Mouse (Mus musculus) lung, postnatal 0 days (tissue): ENCODE measurements around the gene Prkcb. TPM values are rescaled to one million over a fixed set of nuclear protein-coding genes. Genes with fewer than 3 reads are reported as not detected.

Source experiments
- ATAC-seq: fragments of 200-750 bp; cut with Nextera tagmentation; 2 replicates; pipeline ENCODE4 v1.8.0; 2017; ENCODE audit warnings: moderate library complexity
- DNase-seq: peaks from one replicate; pipeline ENCODE4 v3.0.0-alpha.2; 2016; ENCODE audit warnings: low spot score
- H3K27ac ChIP-seq: fragments of 300-500 bp; sonication (generic); 2 replicates; pipeline ENCODE4 v1.5.1; 2014; ENCODE audit warnings: antibody characterized with exemption, mild to moderate bottlenecking, low read length, mixed read lengths
- H3K27me3 ChIP-seq: fragments of 300-500 bp; sonication (generic); replicated peaks from 2 replicates; pipeline ENCODE4 v1.6.1; 2014; ENCODE audit warnings: low read length, mixed read lengths; ENCODE audit not compliant: insufficient read depth
- H3K36me3 ChIP-seq: fragments of 300-500 bp; sonication (generic); 2 replicates; pipeline ENCODE4 v1.6.1; 2014; ENCODE audit warnings: low read length, mixed read lengths; ENCODE audit not compliant: insufficient read depth
- H3K4me1 ChIP-seq: fragments of 300-500 bp; sonication (generic); 2 replicates; pipeline ENCODE4 v1.6.1; 2014; ENCODE audit warnings: antibody characterized with exemption, low read depth, low read length, mixed read lengths; ENCODE audit not compliant: insufficient read depth
- H3K4me2 ChIP-seq: fragments of 300-500 bp; sonication (generic); replicated peaks from 2 replicates; pipeline ENCODE4 v1.6.1; 2014; ENCODE audit warnings: low read depth, mild to moderate bottlenecking, low read length, moderate library complexity, mixed read lengths
- H3K4me3 ChIP-seq: fragments of 300-500 bp; sonication (generic); 2 replicates; pipeline ENCODE4 v1.5.1; 2014; ENCODE audit warnings: low read depth, low read length
- H3K9ac ChIP-seq: fragments of 300-500 bp; sonication (generic); replicated peaks from 2 replicates; pipeline ENCODE4 v1.6.1; 2014; ENCODE audit warnings: low read depth, mild to moderate bottlenecking
- H3K9me3 ChIP-seq: fragments of 300-500 bp; sonication (generic); 2 replicates; pipeline ENCODE4 v1.6.1; 2016; ENCODE audit warnings: low read length, mixed read lengths
- CTCF ChIP-seq: IDR thresholded peaks from 2 replicates; pipeline ENCODE4 v1.5.1; 2016; ENCODE audit warnings: antibody characterized with exemption, mild to moderate bottlenecking
- EP300 ChIP-seq: IDR thresholded peaks from 2 replicates; pipeline ENCODE4 v1.6.1; 2016; ENCODE audit warnings: antibody characterized with exemption, mild to moderate bottlenecking, control low read depth
- WGBS: fragments of 180-500 bp; shearing (Covaris S2); extraction: QIAGEN DNeasy Blood & Tissue Kit; methylation state at CpG from one replicate; pipeline ENCODE4 v1.1.7; 2014; 5-methylcytosine and 5-hydroxymethylcytosine counted together
- polyA plus RNA-seq: library from polyadenylated mRNA; unstranded; fragments of >200 nt; fragmentation: Nextera tagmentation; extraction: Ambion mirVana; gene quantifications from 2 replicates; pipeline ENCODE4 v1.2.1, GENCODE M21; 2015

Gene Prkcb
- polyA plus RNA-seq, 1 experiment from 2014 or later, result 2.3 TPM

- H3K4me3 ChIP-seq, result no peak overlapping the region
- 63% methylated on average over 3 of the region's 3 CpGs for WGBS
- ATAC-seq, result no peak
Observed at GRCm38 (mm10) chr7:122544616-122545015, 256.1 kb downstream of the Prkcb start.

GRCm38 (mm10) chr7:122556575-122557140, 268.1 kb downstream of the Prkcb start:
- no peak for DNase-seq
- no peak for ATAC-seq

More at GRCm38 (mm10) chr7:122544616-122545015, 256.1 kb downstream of the Prkcb start:
- Histone ChIP-seq H3K9ac (no peak overlapping the region), H3K36me3 (no peaks in the 10 kb centered on the region), H3K27ac (no peak overlapping the region), H3K27me3 (no peaks in the 10 kb centered on the region), H3K9me3 (no peaks in the 10 kb centered on the region), H3K4me2 (no peak overlapping the region), H3K4me1 (no peaks in the 10 kb centered on the region)
- TF ChIP-seq EP300, result no peak
- no peak for TF ChIP-seq CTCF
- no peak for DNase-seq

DNA sequence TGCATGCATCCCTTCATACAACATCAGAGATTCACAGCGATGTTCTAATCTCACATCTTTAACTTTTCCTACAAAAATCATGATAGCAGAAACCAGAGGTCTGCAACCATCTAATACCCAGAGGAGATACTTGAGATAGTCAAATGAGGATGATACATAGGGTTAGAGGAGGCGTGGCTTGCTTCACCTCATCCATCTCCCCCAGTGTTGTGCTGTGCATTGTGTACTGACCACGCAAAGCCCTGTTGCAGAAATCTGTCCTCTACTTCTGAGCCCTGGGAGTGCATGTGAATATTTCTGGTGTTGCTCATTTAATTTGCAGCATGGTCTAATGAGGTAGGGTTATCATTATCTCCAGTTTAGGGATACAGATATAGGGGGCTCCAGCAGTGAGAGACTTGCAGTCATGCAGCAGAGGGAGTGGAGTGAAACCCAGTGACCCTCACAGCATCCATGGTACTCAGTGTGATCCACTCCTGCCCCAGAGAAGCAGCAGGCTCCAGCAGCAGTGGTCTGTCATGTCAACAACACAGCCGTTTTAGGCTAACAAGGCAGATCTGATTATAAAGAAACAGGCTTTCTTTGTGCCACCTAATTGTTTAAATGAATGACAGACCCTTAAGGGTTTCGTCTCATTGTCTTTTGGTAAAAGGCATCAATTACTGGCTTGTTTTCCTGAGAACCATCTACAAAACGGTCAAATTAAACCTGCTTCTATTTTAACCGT, 269.7 kb downstream of the Prkcb start:
- no peaks in the 10 kb centered on the region for H3K9me3 ChIP-seq
- H3K27me3 ChIP-seq, result no peaks in the 10 kb centered on the region
- DNase-seq, result no peak
- H3K9ac ChIP-seq, result no peak overlapping the region
- H3K4me1 ChIP-seq, result no peaks in the 10 kb centered on the region
- no peak overlapping the region for H3K4me2 ChIP-seq
- ATAC-seq, result no peak
- no peaks in the 10 kb centered on the region for H3K36me3 ChIP-seq
- H3K4me3 ChIP-seq, result no peak overlapping the region
- TF ChIP-seq EP300, result no peak
- no peak for TF ChIP-seq CTCF
- H3K27ac ChIP-seq, result no peak overlapping the region
- 42% methylated on average over 7 of the region's 7 CpGs for WGBS

More at GRCm38 (mm10) chr7:122556575-122557140, 268.1 kb downstream of the Prkcb start:
- Histone ChIP-seq H3K4me1 (no peaks in the 10 kb centered on the region), H3K27me3 (no peaks in the 10 kb centered on the region), H3K9ac (no peak overlapping the region), H3K36me3 (no peaks in the 10 kb centered on the region), H3K4me3 (no peak overlapping the region), H3K9me3 (no peaks in the 10 kb centered on the region), H3K27ac (no peak overlapping the region), H3K4me2 (no peak overlapping the region)
- TF ChIP-seq EP300, result no peak
- no peak for TF ChIP-seq CTCF
- 59% methylated on average over 6 of the region's 6 CpGs for WGBS

GRCm38 (mm10) chr7:122558912-122559311, 270.4 kb downstream of the Prkcb start:
- no peak overlapping the region for H3K4me3 ChIP-seq
- H3K27ac ChIP-seq, result no peak overlapping the region
- DNase-seq, result peak; percentile 5

GRCm38 (mm10) chr7:122562586-122562985, 274.0 kb downstream of the Prkcb start:
- TF ChIP-seq EP300 (no peak), CTCF (no peak)
- Histone ChIP-seq H3K4me1 (no peaks in the 10 kb centered on the region), H3K27me3 (no peaks in the 10 kb centered on the region), H3K9ac (no peak overlapping the region), H3K4me2 (no peak overlapping the region), H3K9me3 (no peaks in the 10 kb centered on the region), H3K36me3 (no peaks in the 10 kb centered on the region), H3K4me3 (no peak overlapping the region), H3K27ac (no peak overlapping the region)
- no peak for ATAC-seq
- 24% methylated on average over 5 of the region's 5 CpGs for WGBS
- DNase-seq, result peak; percentile 10

More at GRCm38 (mm10) chr7:122558912-122559311, 270.4 kb downstream of the Prkcb start:
- TF ChIP-seq EP300 (no peak), CTCF (no peak)
- Histone ChIP-seq H3K4me2 (no peak overlapping the region), H3K27me3 (no peaks in the 10 kb centered on the region), H3K4me1 (no peaks in the 10 kb centered on the region), H3K9me3 (no peaks in the 10 kb centered on the region), H3K9ac (no peak overlapping the region), H3K36me3 (no peaks in the 10 kb centered on the region)
- no peak for ATAC-seq
- WGBS, result 15% methylated on average over 6 of the region's 6 CpGs

GRCm38 (mm10) chr7:122565371-122565770, 276.8 kb downstream of the Prkcb start:
- Histone ChIP-seq H3K27ac (no peak overlapping the region), H3K27me3 (no peaks in the 10 kb centered on the region), H3K36me3 (no peaks in the 10 kb centered on the region), H3K9me3 (no peaks in the 10 kb centered on the region), H3K4me1 (no peaks in the 10 kb centered on the region), H3K4me2 (no peak overlapping the region), H3K9ac (no peak overlapping the region), H3K4me3 (no peak overlapping the region)
- 56% methylated on average over 1 of the region's 1 CpGs for WGBS
- peak; percentile 6 for DNase-seq
- TF ChIP-seq CTCF (no peak), EP300 (no peak)
- ATAC-seq, result no peak
